Mouse (Mus musculus) lung, embryonic 14.5 days (tissue): ENCODE data around the gene Serinc2. TPM values are rescaled to one million over a fixed set of nuclear protein-coding genes. Genes with fewer than 3 reads are reported as not detected.

Experiments
- ATAC-seq: fragments of 200-750 bp; cut with Nextera tagmentation; 2 replicates; pipeline ENCODE4 v1.8.0; 2017; ENCODE audit warnings: mild to moderate bottlenecking, moderate TSS enrichment, moderate library complexity; ENCODE audit not compliant: insufficient read depth
- DNase-seq: peaks from one replicate; pipeline ENCODE4 v3.0.0-alpha.2; 2015
- H3K27ac ChIP-seq: fragments of 300-500 bp; sonication (generic); 2 replicates; pipeline ENCODE4 v1.5.1; 2014; ENCODE audit warnings: low read depth, mild to moderate bottlenecking, moderate library complexity
- H3K27me3 ChIP-seq: fragments of 300-500 bp; sonication (generic); 2 replicates; pipeline ENCODE4 v1.6.1; 2014; ENCODE audit warnings: low read length, control low read depth; ENCODE audit not compliant: insufficient read depth
- H3K36me3 ChIP-seq: fragments of 300-500 bp; sonication (generic); 2 replicates; pipeline ENCODE4 v1.6.1; 2014; ENCODE audit warnings: control low read depth; ENCODE audit not compliant: insufficient read depth
- H3K4me1 ChIP-seq: fragments of 300-500 bp; sonication (generic); 2 replicates; pipeline ENCODE4 v1.6.1; 2014; ENCODE audit warnings: antibody characterized with exemption, control low read depth; ENCODE audit not compliant: insufficient read depth
- H3K4me2 ChIP-seq: fragments of 300-500 bp; sonication (generic); 2 replicates; pipeline ENCODE4 v1.6.1; 2014; ENCODE audit warnings: mild to moderate bottlenecking
- H3K4me3 ChIP-seq: fragments of 300-500 bp; sonication (generic); 2 replicates; pipeline ENCODE4 v1.5.1; 2014; ENCODE audit warnings: low read depth, low read length
- H3K9ac ChIP-seq: fragments of 300-500 bp; sonication (generic); 2 replicates; pipeline ENCODE4 v1.6.1; 2014
- H3K9me3 ChIP-seq: fragments of 300-500 bp; sonication (generic); 2 replicates; pipeline ENCODE4 v1.6.1; 2016; ENCODE audit warnings: low read depth, low read length, control low read depth
- CTCF ChIP-seq: IDR thresholded peaks from 2 replicates; pipeline ENCODE4 v1.5.1; 2016; ENCODE audit warnings: antibody characterized with exemption, low read depth
- WGBS: fragments of 180-500 bp; shearing (Covaris S2); extraction: QIAGEN DNeasy Blood & Tissue Kit; methylation state at CpG from one replicate; pipeline ENCODE4 v1.1.7; 2014; 5-methylcytosine and 5-hydroxymethylcytosine counted together
- polyA plus RNA-seq: library from polyadenylated mRNA; unstranded; fragments of >200 nt; fragmentation: Nextera tagmentation; extraction: Ambion mirVana; gene quantifications from 2 replicates; pipeline ENCODE4 v1.2.1, GENCODE M21; 2014

Serinc2 gene
- polyA plus RNA-seq, 1 experiment from 2014 or later, result 22.2 TPM

DNA sequence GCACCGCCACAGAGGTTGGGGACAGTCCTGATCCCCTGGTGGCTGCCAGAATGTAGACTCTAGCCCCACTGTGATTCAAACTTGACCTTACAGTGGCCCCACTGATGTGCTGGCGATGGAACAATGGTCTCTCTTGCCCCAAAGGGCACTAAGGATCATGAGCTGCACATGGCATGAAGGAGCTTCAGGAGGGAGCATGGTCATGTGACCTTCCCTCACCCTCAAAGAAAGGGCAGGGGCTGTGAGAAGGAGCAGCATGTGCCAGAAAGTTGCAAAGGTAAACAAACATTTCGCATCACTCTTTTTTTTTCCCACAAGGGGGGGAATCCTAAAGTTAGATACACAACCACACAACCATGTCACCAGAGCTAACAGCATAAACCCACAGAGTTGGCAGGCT is 39.1 kb upstream of the Serinc2 start:
- Histone ChIP-seq H3K4me1 (no peaks in the 10 kb centered on the region), H3K36me3 (peaks cover 52% of the 10 kb centered on the region), H3K4me3 (no peak overlapping the region), H3K27ac (no peak overlapping the region), H3K9ac (no peak overlapping the region), H3K9me3 (no peaks in the 10 kb centered on the region), H3K27me3 (no peaks in the 10 kb centered on the region), H3K4me2 (no peak overlapping the region)
- 60% methylated on average over 3 of the region's 3 CpGs for WGBS
- DNase-seq (no peak), ATAC-seq (no peak)
- no peak for TF ChIP-seq CTCF

DNA sequence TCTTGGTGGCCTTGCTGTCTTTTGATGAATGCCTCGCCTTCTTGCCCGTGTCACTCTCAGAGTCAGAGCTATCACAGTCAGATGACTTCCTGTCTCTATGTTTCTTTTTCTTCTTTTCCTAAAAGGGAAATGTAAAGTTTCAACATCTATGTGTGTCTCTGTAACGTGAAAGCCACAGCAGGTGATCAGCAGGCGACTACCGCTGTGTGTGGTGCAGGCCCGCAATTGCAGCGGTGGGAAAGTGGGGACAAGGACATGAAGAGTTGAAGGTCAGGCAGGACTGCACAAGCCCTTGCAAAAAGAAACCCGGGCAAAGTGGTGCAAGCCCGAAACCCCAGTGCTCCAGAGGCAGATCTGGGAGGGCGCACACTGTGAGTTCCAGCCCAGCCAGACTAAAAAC is 37.7 kb upstream of the Serinc2 start:
- H3K36me3 ChIP-seq, result peaks cover 38% of the 10 kb centered on the region
- H3K27ac ChIP-seq, result no peak overlapping the region
- no peak overlapping the region for H3K4me2 ChIP-seq
- no peak overlapping the region for H3K9ac ChIP-seq
- WGBS, result 82% methylated on average over 10 of the region's 10 CpGs
- no peak for TF ChIP-seq CTCF
- no peaks in the 10 kb centered on the region for H3K9me3 ChIP-seq
- DNase-seq (no peak), ATAC-seq (no peak)
- H3K27me3 ChIP-seq, result no peaks in the 10 kb centered on the region
- H3K4me3 ChIP-seq, result no peak overlapping the region
- no peaks in the 10 kb centered on the region for H3K4me1 ChIP-seq

DNA sequence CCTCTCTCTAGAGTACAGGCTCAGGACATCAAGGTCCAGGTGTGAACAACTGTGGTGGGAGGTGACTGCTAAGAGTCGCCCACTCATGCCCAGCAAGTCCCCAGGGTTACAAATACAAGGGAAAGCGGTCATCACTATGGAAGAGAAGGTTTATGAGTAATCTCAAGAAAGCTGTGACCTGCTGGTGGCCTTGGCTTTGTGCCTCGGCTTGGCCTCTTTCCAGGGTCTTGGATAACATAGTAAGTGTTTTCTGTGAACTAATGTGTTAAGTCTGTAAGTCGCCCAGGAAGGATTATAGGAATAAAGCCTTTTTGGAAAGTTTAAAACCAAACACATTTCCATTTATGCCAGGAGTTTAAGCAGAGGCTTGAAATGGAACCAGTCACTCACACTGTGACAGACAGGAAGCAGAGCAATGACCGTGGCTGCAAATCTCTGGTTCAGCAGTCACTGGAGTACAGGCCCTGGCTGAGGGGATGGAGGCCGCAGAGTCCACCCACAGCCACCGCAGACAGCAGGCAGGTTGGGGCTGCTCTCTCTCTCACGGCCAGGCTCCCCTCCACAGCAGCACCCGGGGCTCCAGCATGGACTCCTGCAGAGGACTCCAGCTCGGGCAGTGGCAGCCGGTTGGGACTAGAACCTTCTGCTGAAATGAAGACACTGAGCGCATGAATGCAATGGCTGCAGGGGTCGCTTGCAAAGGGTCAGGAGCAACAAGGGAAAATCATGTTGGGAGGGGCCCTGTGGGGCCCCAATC is 36.9 kb upstream of the Serinc2 start:
- H3K36me3 ChIP-seq, result peaks cover 33% of the 10 kb centered on the region
- H3K27ac ChIP-seq, result peak overlapping the region; percentile 60; the same call in 1 of the 2 replicates
- ATAC-seq (peak; percentile 55; the same call in 1 of the 2 replicates), DNase-seq (peak; percentile 89)
- H3K27me3 ChIP-seq, result no peaks in the 10 kb centered on the region
- no peaks in the 10 kb centered on the region for H3K4me1 ChIP-seq
- H3K9ac ChIP-seq, result peak overlapping the region; percentile 23; the same call in 1 of the 2 replicates
- no peak overlapping the region for H3K4me3 ChIP-seq
- no peaks in the 10 kb centered on the region for H3K9me3 ChIP-seq
- TF ChIP-seq CTCF, result no peak
- WGBS, result 60% methylated on average over 13 of the region's 13 CpGs
- no peak overlapping the region for H3K4me2 ChIP-seq

DNA sequence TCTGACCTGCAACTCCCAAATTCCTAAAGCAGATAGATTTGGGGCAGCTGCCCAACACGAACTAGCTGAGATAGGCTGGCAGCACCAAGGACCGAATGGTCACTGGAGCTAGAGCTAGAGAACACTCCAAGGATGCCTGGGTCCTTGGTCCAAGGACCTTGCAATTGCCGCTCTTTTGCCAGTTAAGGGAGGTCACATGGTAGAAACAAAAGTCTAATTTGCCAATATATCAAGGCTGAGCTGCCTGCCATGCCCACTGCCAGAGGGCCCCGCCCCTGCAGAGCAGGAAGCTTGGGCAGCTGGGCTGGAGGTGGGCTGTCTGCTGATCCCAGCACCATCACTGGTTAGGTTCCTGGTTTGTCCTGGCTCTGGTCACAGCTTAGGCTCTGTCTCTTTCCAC is 34.5 kb upstream of the Serinc2 start:
- Histone ChIP-seq H3K4me1 (no peaks in the 10 kb centered on the region), H3K4me2 (no peak overlapping the region), H3K36me3 (peaks cover 23% of the 10 kb centered on the region; the same call in 1 of the 2 replicates), H3K9ac (no peak overlapping the region), H3K27ac (no peak overlapping the region), H3K27me3 (peaks cover 22% of the 10 kb centered on the region), H3K9me3 (no peaks in the 10 kb centered on the region), H3K4me3 (no peak overlapping the region)
- DNase-seq, result no peak
- no peak for ATAC-seq
- TF ChIP-seq CTCF, result no peak
- WGBS, result 87% methylated on average over 4 of the region's 4 CpGs

DNA sequence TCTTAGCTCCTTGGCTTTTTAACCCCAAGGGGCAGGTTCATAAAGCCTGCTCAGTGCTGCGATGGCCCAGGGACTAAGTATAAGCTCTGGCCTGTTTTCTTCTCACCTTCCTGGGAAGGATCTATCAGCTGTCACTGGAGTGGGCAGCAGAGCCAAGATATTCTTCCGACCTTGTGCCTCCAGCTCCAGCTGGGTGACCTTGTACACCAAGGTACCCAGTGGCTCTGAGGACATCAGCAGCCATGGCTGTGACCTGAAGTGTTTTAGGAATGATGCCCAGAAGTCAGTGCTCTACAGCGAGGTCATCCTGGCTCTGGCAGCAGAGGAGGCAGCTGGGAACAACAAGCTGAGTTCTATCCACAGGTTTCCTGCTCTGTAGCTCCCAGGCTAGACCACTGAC is 33.5 kb upstream of the Serinc2 start:
- H3K27ac ChIP-seq, result no peak overlapping the region
- TF ChIP-seq CTCF, result no peak

DNA sequence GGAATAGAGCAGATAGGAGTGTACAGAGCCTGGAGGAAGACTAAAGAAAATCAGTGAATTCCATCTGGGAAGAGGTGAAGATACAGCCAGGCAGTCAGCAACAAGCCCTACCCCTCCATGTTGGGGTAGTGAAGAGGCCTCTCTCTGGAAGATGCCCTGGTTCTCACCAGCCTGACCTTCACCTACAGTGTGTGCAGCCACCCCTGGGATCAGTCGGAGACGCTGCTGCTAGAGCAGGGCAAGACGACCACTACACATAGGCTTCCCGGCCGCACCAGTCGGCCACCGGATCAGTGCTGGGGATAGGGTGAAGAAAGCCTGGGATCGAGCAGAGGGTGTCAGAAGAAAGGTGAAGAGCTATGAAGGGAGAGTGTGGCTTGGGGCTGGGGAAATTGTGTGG is 30.2 kb upstream of the Serinc2 start:
- Histone ChIP-seq H3K4me3 (peak overlapping the region; percentile 44; the same call in 1 of the 2 replicates), H3K27ac (no peak overlapping the region), H3K9ac (peak overlapping the region; percentile 47), H3K36me3 (0 out of 2 replicates have a peak, but pooled peaks cover 2% of the 10 kb centered on the region), H3K4me1 (no peaks in the 10 kb centered on the region), H3K27me3 (peaks cover 42% of the 10 kb centered on the region), H3K9me3 (no peaks in the 10 kb centered on the region), H3K4me2 (peak overlapping the region; percentile 93)
- ATAC-seq (no peak), DNase-seq (no peak)
- no peak for TF ChIP-seq CTCF
- 45% methylated on average over 8 of the region's 8 CpGs for WGBS

More for the DNA sequence above, 33.5 kb upstream of the Serinc2 start:
- ATAC-seq (no peak), DNase-seq (no peak)
- H3K4me1 ChIP-seq, result no peaks in the 10 kb centered on the region
- WGBS, result 78% methylated on average over 3 of the region's 3 CpGs
- no peak overlapping the region for H3K9ac ChIP-seq
- peaks cover 19% of the 10 kb centered on the region; the same call in 1 of the 2 replicates for H3K36me3 ChIP-seq
- H3K9me3 ChIP-seq, result no peaks in the 10 kb centered on the region
- no peak overlapping the region for H3K4me3 ChIP-seq
- no peak overlapping the region for H3K4me2 ChIP-seq
- peaks cover 32% of the 10 kb centered on the region for H3K27me3 ChIP-seq

DNA sequence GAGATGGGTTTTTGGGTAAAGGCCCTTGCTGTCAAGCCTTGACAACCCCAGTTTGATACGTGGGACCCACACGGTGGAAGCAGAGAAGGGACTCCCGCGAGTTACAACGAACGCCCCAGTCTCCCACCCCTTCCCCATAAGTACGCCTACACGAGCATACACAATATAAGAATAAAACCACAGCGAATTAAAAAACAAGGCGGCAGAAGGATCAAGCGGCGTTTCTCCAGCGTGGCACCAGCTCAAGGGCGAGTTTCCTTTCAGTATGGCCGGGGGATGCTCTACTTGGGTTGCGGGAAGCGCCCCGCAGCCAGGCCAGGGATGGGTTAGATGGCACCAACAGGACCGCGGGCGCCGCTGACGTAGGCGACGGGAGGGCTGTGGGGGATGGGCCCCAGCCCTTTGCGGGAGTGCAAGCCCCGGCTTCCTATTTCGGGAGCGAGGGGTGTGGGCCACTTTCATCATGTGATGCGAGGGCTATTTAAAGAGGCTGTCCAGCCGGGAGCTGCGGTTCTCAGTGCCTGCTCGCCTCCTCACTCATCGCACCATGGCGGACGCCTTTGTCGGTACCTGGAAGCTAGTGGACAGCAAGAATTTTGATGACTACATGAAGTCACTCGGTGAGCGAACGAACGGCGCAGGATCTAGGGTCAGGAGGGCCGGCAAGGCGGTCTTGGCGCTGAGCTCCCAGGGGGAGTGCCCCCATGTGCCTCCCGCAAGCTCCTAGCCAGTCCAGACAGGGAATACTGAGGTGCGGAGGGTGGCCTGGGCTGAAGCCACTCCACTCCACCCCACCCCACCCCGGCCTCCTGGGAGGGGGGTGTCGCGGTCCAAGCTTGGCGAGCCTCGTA is 29.5 kb upstream of the Serinc2 start, which contains the start of the genes Fabp3 and Gm10570:
TSS of gene Fabp3 (plus strand) at position 365 of the 851 bp plus-strand sequence.
TSS of gene Gm10570 (minus strand) at position 444 of the 851 bp plus-strand sequence.
- no peak within 1 kb of the TSS; the same call in 1 of the 2 replicates for H3K27ac ChIP-seq
- ATAC-seq (peak; percentile 33; the same call in 1 of the 2 replicates), DNase-seq (peak; percentile 49)
- H3K9me3 ChIP-seq, result no peaks in the 10 kb centered on the region
- H3K36me3 ChIP-seq, result 0 out of 2 replicates have a peak, but pooled peaks cover under 1% of the 10 kb centered on the region
- WGBS, result under 1% methylated on average over 52 of the region's 52 CpGs
- H3K9ac ChIP-seq, result peak within 1 kb of the TSS; percentile 47
- TF ChIP-seq CTCF, result no peak
- H3K4me3 ChIP-seq, result peak within 1 kb of the TSS; percentile 44
- no peaks in the 10 kb centered on the region for H3K4me1 ChIP-seq
- H3K27me3 ChIP-seq, result peaks cover 42% of the 10 kb centered on the region
- H3K4me2 ChIP-seq, result peak within 1 kb of the TSS; percentile 93
